Mouse (Mus musculus) heart, adult 11 months (tissue): ENCODE data around the gene Cngb1.

Experiments used
- DNase-seq: peaks from one replicate; pipeline ENCODE4 v3.0.0; 2022

Cngb1 gene

GRCm38 (mm10) chr8:95306431-95306830, at the start of gene Cngb1:
TSS of gene Cngb1 (minus strand) at chr8:95306585.
- DNase-seq, result no peak

DNA sequence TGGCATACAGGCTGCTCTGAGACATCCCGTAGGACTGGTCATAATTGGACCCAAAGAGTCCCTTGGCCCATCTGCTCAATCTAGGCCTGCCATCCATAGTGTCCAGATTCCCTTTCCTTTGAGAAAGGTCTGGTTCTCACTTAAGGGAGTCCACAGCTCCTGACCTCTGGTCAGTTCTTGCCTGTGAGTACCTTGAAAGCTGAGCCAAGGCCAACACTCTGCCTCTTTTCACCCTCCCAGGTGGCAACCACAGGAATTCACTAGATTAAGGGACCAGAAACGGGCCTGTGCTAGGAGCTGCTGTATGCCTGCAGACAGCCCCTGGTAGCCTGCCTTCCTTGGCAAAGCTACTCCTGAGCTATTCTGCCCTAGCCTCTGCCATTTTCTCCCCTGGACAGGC, 48.2 kb upstream of the Cngb1 start:
- no peak for DNase-seq

- DNase-seq, result peak; percentile 96
Observed at GRCm38 (mm10) chr8:95352871-95353866, 46.8 kb upstream of the Cngb1 start.

- peak; percentile 98 for DNase-seq
Observed at GRCm38 (mm10) chr8:95352151-95352870, 45.9 kb upstream of the Cngb1 start, which contains the start of gene Mmp15. TSS of gene Mmp15 (plus strand) at chr8:95352268.

- DNase-seq, result no peak
Observed at GRCm38 (mm10) chr8:95351461-95351860, 45.1 kb upstream of the Cngb1 start.

DNA sequence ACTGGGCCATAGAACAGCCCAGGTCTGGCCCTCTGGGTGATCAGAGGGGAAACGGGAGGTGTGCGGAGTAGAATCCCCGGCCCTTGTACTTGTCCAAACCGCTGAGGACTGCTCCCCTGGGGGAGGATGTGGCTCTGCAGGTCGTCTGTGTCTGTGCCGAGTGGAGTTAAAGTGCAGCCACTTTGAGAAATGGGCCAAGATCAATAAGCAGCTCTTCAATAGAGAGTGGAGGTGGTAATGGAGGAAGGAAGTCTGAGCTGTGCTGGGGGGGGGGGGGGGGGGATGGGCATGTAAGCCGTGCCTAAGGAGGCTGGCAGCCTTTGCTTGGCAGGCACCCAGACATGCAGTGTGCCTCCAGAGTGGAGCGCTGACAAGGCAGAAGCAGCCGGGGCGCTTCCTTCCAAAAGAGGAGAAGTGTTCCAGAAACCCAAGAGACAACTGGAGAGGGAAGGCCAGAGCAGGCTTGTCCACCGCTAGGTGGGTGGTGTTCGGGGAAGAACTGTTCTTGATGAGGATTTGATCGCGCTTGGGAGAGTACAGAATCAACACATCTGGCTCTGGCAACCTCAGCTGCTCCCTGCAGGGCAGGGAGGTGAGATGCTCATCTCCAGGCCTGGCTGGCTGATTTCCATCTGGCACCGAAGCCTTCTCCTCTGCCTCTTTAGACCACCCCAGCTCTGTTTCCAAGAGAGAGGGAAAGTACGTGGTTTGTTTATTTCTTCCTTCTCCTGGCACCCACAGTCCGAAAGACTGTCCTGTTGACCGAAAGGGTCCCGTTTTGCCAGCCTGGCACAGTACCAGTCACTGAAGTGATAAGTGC, 42.6 kb upstream of the Cngb1 start:
- peak; percentile 96 for DNase-seq

- no peak for DNase-seq
Observed at GRCm38 (mm10) chr8:95348356-95348755, 42.0 kb upstream of the Cngb1 start.

- DNase-seq, result peak; percentile 94
Observed at GRCm38 (mm10) chr8:95346643-95347545, 40.5 kb upstream of the Cngb1 start.

DNA sequence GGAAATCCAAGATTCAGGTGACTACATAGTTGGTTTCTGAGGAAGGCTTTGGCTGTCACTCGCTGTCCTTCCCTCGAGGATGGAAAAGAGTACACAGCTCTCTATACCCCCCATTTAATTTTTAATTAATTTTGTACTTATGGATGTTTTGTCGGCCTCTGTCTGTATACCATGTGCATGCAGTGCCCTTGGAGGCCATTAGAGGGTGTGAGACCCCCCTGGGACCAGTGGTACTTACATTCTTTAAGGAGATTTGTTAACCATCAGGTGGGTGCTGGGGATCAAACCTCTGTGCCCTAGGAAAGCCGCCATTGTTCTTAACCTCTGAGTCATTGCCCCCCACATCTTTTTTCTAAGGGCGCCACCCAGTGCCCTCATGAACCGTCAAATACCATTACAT, 38.3 kb upstream of the Cngb1 start:
- DNase-seq, result no peak

DNA sequence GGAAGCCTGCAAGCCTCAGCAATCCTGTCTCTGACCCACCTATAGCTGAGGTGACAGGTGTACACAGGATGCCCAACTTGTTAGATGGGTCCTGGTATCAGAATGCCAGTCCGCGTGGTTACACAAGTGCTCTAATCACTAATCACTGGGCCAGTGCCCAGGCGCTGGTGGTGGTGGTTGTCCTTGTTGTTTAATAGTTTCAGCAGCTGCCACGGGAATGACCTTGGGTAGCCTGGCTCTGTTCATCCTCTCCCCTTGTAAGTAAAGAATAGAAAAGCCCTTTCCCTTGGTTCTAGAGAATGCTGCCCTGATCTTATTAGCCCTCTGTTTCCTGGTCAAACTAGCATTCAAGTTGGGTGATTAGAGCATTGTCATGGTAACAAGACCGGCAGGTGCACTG, 35.3 kb upstream of the Cngb1 start:
- DNase-seq, result peak; percentile 98

DNA sequence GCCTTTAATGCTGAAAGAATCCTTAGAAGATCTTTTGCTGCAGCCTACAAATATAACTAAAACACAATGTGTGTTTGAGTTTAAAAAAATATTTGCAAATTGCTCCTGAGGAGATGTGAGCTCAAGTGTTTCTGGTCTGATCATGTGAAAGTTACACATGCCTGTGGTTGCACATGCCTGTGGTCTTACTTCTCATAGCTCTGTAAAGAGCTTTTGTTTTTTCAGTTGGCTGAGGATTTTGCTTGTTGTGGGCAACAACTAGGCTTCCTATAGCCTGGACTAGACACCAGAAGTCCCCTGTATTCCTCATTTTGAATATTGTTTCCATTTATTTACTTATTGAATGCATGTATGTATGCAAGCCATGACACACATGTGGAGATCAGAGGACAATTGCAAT, 30.0 kb upstream of the Cngb1 start:
- no peak for DNase-seq

- DNase-seq, result no peak
Observed at GRCm38 (mm10) chr8:95335706-95336105, 29.3 kb upstream of the Cngb1 start.

DNA sequence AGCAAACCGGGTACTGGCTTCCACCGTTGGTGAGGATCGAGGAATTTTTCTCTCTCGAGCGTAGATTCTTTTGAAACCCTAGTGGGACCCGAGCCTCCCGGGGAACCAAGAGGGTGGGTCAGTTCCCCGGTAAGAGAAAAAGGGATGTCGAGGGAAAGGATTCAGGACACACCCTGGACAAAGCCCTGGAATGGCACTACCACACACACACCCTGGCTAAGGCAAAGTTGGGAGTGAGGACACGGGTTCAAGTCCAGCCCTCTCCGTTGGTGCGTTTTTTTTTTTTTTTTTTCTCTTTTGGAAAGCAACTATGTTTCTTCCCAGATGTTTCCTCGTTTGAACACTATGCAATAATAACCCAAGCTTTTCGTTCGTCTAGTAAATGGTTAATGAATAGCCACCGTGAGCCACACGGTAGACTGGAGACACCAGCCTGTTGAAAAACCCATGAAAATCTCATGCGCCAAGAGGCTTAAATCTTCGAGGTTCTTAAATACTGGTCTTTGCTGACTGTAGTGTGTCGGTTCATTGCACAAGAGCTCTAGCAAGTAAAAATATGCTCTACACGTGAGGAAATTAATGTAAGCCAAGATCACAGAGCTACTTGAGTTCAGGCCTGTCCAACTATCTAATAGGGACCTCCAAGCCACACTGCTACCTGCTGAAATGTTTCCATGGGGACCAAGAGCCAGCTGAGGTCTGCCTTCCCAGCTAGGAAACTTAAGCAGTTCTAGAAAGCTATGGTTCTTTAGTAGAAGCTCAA, 26.2 kb upstream of the Cngb1 start:
- DNase-seq, result no peak

DNA sequence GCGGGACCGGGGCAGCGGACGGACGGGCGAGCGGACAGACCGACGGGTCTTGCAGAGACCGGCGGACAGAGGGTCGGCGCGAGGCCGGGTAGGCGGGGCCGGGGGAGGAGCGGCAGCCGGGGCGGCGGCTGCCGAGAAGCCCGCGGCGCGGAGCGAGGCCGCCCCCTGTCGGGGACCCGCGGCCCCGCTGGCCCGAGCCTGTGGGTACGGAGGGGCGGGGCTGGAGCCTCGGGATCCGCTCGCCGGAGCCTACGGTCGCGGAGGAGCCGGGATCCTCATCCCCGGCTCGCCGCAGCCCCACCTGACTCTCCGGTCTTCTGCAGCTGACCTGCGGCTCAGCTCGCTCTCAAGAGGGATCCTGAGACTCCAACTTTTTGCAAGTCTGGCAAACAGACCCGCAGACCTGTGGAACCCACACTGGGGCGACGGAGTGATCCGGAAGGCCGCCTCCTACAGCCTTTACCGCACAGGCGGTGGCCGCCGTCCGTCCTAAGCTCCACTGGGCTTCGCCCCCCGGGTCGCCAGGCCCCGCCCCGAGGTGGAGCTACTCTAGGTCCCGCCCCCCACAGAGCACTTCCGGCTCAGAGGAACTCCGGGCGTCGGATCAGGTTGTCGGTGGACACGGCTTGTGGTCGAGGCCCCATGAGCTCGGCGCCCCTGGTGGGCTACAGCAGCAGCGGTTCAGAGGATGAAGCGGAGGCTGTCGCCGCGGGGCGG, 25.5 kb upstream of the Cngb1 start, which contains the start of the genes Zfp319 and Usb1:
Gene Zfp319 (minus strand): TSS at position 231 of the 717 bp plus-strand sequence.
Gene Usb1 (plus strand): TSS at position 565 of the 717 bp plus-strand sequence.
- DNase-seq, result peak; percentile 99

- DNase-seq, result no peak
Observed at GRCm38 (mm10) chr8:95331156-95331719, 24.9 kb upstream of the Cngb1 start.

DNA sequence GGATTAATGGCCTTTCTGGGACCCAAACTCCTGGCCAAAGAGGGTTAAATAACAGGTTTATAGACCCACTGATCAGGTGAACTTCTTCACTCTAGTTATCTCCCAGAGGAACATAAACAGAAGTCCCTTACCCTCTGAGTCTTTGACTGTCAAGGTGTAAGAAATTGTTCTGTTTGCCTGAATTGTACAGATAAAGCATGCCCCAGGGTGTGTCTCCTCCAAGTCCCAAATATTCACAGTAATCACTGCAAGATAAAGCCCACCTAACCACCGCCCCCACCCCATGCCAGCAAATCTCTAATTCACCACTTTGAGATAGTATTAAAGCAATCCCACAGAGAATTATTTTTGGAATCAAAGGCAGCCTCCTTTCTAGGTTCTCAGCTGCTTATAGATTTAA, 24.0 kb upstream of the Cngb1 start:
- no peak for DNase-seq

- no peak for DNase-seq
Observed at GRCm38 (mm10) chr8:95327866-95328465, 21.6 kb upstream of the Cngb1 start.

DNA sequence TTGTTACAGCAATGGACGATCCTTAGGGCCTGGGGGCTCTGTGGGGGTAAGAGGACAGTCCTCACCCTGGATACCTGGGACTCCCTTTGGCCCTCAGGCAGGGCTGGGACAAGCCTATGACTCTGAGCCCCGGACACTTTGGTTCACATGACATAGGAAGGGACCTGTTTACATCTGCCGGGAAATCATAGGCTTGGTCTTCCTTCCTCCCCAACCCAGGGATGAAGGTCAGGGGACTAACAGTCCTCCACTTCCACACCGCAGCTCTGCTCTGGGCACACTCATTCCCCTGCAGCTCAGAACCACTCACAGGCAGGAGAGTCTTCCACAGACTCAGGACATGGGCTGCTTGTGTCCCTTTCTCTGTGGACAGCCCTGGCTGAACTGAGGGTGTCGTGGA, 20.4 kb upstream of the Cngb1 start:
- no peak for DNase-seq

DNA sequence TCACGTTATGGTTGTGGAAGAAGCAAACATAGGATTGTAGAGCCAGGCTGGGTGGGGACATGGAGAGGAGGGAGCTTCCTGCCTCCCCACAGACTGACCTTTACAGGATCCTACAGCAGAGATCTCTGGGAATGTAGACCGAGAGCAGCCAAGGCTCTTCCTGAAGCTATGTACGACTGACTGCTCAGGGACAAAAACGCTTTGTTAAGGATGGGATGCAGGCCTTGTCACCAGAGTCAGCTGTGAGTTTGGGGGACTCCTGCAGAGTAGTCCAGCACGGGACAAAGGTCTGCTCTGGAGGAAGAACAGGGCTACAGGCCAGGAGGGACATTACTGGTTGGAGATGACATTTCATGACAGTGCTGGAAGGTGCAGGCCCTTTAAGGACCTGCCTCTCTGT, 18.3 kb upstream of the Cngb1 start:
- peak; percentile 88 for DNase-seq
